Mouse (Mus musculus) midbrain, embryonic 14.5 days (tissue): ENCODE results near the gene Cd81. TPM values are rescaled to one million over a fixed set of nuclear protein-coding genes. Genes with fewer than 3 reads are reported as not detected.

ENCODE experiments used
- ATAC-seq: fragments of 200-750 bp; cut with Nextera tagmentation; 2 replicates; pipeline ENCODE4 v1.8.0; 2017; ENCODE audit warnings: moderate number of reproducible peaks, moderate library complexity; ENCODE audit not compliant: low FRiP score, low TSS enrichment
- DNase-seq: peaks from one replicate; pipeline ENCODE4 v3.0.0-alpha.2; 2015
- H3K27ac ChIP-seq: fragments of 300-500 bp; sonication (generic); replicated peaks from 2 replicates; pipeline ENCODE4 v1.5.1; 2014; ENCODE audit warnings: mild to moderate bottlenecking, low read depth, low read length, moderate library complexity
- H3K27me3 ChIP-seq: fragments of 300-500 bp; sonication (generic); 2 replicates; pipeline ENCODE4 v1.6.1; 2014; ENCODE audit warnings: low read length, control low read depth, mixed read lengths; ENCODE audit not compliant: control insufficient read depth, insufficient read depth
- H3K36me3 ChIP-seq: fragments of 300-500 bp; sonication (generic); 2 replicates; pipeline ENCODE4 v1.6.1; 2014; ENCODE audit warnings: low read length, control low read depth; ENCODE audit not compliant: control insufficient read depth, insufficient read depth
- H3K4me1 ChIP-seq: fragments of 300-500 bp; sonication (generic); 2 replicates; pipeline ENCODE4 v1.6.1; 2014; ENCODE audit warnings: mild to moderate bottlenecking, antibody characterized with exemption, low read length, control low read depth; ENCODE audit not compliant: control insufficient read depth, insufficient read depth
- H3K4me2 ChIP-seq: fragments of 300-500 bp; sonication (generic); 2 replicates; pipeline ENCODE4 v1.6.1; 2014; ENCODE audit warnings: mild to moderate bottlenecking, low read length, moderate library complexity
- H3K4me3 ChIP-seq: fragments of 300-500 bp; sonication (generic); replicated peaks from 2 replicates; pipeline ENCODE4 v1.5.1; 2014; ENCODE audit warnings: low read depth, low read length
- H3K9ac ChIP-seq: fragments of 300-500 bp; sonication (generic); replicated peaks from 2 replicates; pipeline ENCODE4 v1.6.1; 2014; ENCODE audit warnings: mild to moderate bottlenecking, low read length, moderate library complexity
- H3K9me3 ChIP-seq: fragments of 300-500 bp; sonication (generic); 2 replicates; pipeline ENCODE4 v1.6.1; 2016; ENCODE audit warnings: low read length, control low read depth, mixed read lengths; ENCODE audit not compliant: control insufficient read depth
- WGBS: fragments of 180-500 bp; shearing (Covaris S2); extraction: QIAGEN DNeasy Blood & Tissue Kit; methylation state at CpG from one replicate; pipeline ENCODE4 v1.1.7; 2014; 5-methylcytosine and 5-hydroxymethylcytosine counted together
- polyA plus RNA-seq: library from polyadenylated mRNA; unstranded; fragments of >200 nt; fragmentation: Nextera tagmentation; extraction: Ambion mirVana; gene quantifications from 2 replicates; pipeline ENCODE4 v1.2.1, GENCODE M21; 2014

The Cd81 gene
- 316 and 322 TPM in 2 replicates for polyA plus RNA-seq

DNA sequence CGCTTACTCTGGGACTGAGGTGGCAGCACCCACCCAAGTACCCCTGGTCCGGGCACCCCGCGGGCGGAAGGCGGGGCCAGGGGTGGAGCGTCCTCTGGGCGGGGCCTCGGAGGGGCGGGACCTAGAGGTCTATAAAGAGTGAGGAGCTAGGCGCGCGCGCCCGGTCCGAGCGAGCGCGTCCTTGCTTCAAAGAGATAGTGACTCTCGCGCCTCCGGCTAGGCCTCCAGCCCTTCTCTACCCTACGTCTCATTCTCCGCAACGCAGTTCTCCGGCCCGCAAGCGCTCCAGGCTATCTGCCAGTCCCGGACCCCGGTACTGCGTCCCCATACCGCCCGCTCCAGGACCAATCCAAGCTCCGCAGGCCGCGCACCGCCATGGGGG is at the start of gene Cd81:
Gene Cd81, plus strand, starts transcription at position 114 of the 382 bp plus-strand sequence.
- H3K36me3 ChIP-seq: no peaks in the 10 kb centered on the region
- under 1% methylated on average over 37 of the region's 37 CpGs for WGBS
- peak within 1 kb of the TSS; percentile 78 for H3K27ac ChIP-seq
- peak within 1 kb of the TSS; percentile 83 for H3K4me2 ChIP-seq
- peaks cover 33% of the 10 kb centered on the region for H3K4me1 ChIP-seq
- no peaks in the 10 kb centered on the region for H3K27me3 ChIP-seq
- peak within 1 kb of the TSS; percentile 91 for H3K4me3 ChIP-seq
- ATAC-seq (peak; percentile 84), DNase-seq (peak; percentile 88)
- no peaks in the 10 kb centered on the region for H3K9me3 ChIP-seq
- H3K9ac ChIP-seq: peak within 1 kb of the TSS; percentile 88

DNA sequence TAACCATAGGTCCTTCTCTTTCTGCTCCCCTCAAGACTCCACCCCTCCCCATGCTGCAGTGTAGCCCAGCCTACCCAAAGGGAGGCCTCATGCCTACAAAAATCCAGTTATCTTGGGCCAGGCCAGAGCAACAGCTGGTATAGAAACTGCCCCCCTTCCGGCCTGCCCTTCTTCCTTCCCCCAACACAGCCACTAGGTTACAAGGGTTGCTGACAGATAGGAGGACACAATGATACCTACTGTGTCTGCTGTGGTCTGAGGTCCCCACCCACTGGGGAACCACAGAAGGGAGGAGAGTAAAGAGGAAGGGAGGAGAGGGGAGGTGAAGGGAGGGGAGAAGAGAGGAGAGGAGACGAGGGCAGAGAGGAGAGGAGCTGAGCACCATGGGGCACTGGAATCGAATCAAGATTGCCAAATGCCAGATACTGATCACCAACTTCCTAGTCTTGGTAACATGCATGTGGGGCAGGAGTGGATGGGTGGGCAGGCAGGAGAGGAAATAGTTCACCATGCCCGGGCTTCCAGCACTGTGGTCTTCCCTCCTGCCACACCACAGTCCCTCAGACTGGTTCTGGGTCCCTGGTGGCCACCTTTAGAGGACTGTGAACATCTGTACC is 47.7 kb upstream of the Cd81 start, which contains the start of gene Tspan32:
Gene Tspan32, plus strand, starts transcription at position 320 of the 617 bp plus-strand sequence.
- no peak for ATAC-seq
- H3K4me2 ChIP-seq: no peak within 1 kb of the TSS
- no peak within 1 kb of the TSS for H3K27ac ChIP-seq
- H3K27me3 ChIP-seq: no peaks in the 10 kb centered on the region
- H3K9me3 ChIP-seq: no peaks in the 10 kb centered on the region
- no peak within 1 kb of the TSS for H3K9ac ChIP-seq
- no peaks in the 10 kb centered on the region for H3K36me3 ChIP-seq
- DNase-seq: no peak
- 82% methylated on average over 4 of the region's 4 CpGs for WGBS
- H3K4me1 ChIP-seq: 0 out of 2 replicates have a peak, but pooled peaks cover 4% of the 10 kb centered on the region
- no peak within 1 kb of the TSS for H3K4me3 ChIP-seq

DNA sequence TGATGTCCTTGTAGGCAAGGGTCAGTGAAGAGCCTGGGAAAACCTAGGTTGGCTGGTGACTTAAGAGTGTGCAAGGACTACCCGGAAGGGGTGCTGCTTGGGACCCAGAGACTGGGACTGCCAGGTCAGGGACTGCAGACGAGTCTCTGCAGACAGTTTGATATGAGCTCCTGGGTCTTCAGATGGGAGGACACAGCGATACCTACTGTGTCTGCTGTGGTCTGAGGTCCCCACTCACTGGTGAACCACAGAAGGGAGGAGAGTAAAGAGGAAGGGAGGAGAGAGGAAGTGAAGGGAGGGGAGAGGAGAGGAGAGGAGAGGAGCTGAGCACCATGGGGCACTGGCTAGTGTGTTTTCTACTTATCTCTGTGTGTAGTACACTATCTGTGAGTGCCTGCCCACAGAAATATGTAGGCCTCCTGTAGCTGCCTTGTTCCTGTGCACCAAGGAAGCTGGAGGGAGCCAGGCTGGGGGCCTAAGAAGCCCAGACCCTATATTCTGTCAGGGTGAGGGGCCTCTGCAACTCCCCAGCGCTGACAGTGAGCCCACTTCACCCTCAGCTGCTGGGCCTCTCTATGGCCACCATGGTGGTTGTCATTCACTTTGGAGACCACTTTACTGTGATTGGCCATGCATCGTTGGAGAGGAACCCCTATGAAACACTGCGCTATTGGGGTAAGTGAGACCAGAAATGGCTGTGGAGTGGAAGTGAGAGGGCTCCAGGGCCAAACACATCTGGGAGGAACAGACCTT is 47.0 kb upstream of the Cd81 start:
- Histone ChIP-seq H3K36me3 (no peaks in the 10 kb centered on the region), H3K4me3 (no peak overlapping the region), H3K4me1 (0 out of 2 replicates have a peak, but pooled peaks cover 4% of the 10 kb centered on the region), H3K9ac (no peak overlapping the region), H3K27ac (no peak overlapping the region), H3K9me3 (no peaks in the 10 kb centered on the region), H3K4me2 (no peak overlapping the region), H3K27me3 (no peaks in the 10 kb centered on the region)
- no peak for DNase-seq
- ATAC-seq: no peak
- WGBS: 83% methylated on average over 6 of the region's 6 CpGs

DNA sequence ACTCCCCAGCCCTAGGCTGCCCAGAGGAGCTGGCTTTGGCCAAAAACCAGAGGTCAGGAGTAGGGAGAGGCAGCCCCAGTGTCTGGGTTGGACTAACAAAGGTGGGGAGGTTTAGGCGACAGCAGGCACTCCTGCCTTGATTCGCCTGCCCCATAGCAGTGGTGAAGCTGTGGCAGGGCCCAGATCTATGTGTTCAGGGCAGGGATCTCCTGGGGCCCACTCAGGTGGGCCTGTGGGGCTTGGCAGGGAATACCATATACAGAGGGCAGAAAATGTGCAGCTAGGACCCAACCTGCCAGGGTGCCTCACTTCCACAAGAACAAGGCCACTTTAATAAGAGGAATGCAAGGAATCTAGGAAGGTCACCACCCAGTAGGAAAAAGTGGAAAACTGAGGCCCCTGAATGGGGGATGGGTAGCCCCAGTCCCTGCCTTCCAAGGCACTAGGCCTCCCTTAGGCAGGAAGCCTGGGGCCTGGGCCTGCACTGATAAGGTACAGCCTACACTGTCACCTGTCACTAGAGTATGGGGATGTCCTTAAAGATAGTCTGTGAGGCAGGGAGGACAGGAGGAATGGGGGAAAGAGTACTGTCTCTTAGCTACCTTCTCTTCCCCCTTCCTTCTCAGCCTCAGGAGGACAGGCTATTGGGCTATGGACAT is 46.3 kb upstream of the Cd81 start:
- Histone ChIP-seq H3K9ac (no peak overlapping the region), H3K9me3 (no peaks in the 10 kb centered on the region), H3K27me3 (no peaks in the 10 kb centered on the region), H3K4me1 (0 out of 2 replicates have a peak, but pooled peaks cover 4% of the 10 kb centered on the region), H3K4me2 (no peak overlapping the region), H3K36me3 (no peaks in the 10 kb centered on the region), H3K4me3 (no peak overlapping the region), H3K27ac (no peak overlapping the region)
- ATAC-seq (no peak), DNase-seq (no peak)
- 98% methylated on average over 2 of the region's 2 CpGs for WGBS

DNA sequence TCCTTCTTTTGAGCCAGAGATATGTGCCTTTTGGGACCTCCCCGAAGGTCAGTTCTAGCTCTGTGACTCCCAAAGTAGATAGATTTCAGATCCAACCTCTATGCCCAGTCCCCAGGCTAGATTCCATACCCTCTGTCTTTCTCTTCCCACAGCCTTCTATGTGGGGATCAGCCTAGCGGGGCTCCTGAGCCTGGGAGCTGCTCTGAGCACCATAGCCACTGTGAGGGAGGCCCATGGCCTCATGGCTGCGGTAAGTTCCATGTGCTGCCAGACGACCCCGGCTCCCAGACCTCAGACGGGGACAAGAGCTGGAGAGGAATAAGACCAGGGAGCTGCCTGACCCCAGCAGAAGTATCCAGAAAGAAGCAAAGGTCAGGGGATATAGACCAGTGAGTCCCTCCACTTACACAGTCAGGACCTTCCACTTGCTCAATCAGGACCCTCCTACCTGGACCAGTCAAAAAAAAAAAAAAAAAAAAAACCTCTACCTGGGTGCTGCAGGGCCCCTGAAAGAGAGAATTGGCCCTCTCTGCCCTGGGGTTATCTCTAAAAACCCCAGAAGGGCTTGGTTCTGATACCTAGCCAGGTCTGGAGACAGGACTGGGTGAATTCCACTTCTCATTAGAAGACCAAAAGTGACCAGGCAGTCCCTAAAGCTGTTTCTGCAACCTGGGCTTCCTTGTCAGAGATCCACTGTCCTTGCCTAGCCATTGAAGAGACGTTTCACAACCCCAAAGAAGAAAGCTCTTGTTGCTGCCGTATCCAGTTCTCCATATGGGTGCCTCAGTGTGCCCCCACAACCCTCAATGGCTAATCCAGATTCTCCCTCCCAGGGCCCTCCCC is 45.6 kb upstream of the Cd81 start:
- H3K9ac ChIP-seq: no peak overlapping the region
- H3K27ac ChIP-seq: no peak overlapping the region
- H3K4me2 ChIP-seq: no peak overlapping the region; the same call in 1 of the 2 replicates
- H3K4me1 ChIP-seq: peaks cover 5% of the 10 kb centered on the region; the same call in 1 of the 2 replicates
- no peak overlapping the region for H3K4me3 ChIP-seq
- 90% methylated on average over 8 of the region's 8 CpGs for WGBS
- ATAC-seq: no peak
- no peak for DNase-seq
- no peaks in the 10 kb centered on the region for H3K27me3 ChIP-seq
- no peaks in the 10 kb centered on the region for H3K9me3 ChIP-seq
- no peaks in the 10 kb centered on the region for H3K36me3 ChIP-seq

DNA sequence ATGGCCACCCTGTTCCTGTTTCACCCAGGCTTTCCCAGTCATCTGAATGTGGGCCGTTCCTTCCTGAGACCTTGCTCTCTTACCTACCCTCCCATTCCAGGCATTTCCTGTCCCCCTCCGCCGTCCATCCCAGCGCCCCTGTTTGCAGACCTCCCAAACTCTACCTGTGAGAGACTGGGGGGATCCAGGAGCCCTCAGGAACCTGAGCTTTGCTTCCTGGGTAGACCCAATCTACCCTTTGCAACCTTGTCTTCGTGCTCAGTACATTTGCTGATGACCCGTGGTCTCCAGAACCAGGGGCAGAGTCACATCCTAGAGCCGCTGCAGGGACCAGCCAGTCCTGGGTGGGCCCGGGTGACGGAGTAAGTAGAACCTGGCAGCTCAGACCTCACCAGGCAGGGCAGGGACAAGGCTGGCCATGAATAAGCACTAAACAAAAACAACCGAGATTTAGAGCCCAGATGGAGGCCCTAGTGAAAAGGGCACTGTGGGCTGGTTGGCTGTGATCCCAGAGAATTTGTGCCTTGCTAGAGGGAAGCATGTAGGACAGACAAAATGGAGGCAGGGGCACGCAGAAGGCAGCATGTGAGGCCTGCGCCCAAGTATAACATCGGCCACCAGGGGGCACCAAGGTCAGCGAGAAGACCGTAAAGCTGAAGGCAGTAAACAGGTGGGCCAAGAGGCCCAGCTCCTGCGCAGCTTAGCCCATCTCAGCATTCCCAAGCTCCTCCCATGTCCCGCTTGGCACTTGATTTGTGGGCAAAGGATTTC is 44.8 kb upstream of the Cd81 start:
- 41% methylated on average over 17 of the region's 17 CpGs for WGBS
- no peak overlapping the region for H3K9ac ChIP-seq
- H3K27me3 ChIP-seq: no peaks in the 10 kb centered on the region
- H3K36me3 ChIP-seq: no peaks in the 10 kb centered on the region
- 0 out of 2 replicates have a peak overlapping the region, but pooled peaks have one; percentile 41 for H3K27ac ChIP-seq
- H3K4me3 ChIP-seq: no peak overlapping the region
- H3K4me2 ChIP-seq: no peak overlapping the region; the same call in 1 of the 2 replicates
- H3K4me1 ChIP-seq: peaks cover 11% of the 10 kb centered on the region
- no peaks in the 10 kb centered on the region for H3K9me3 ChIP-seq
- DNase-seq (peak; percentile 93), ATAC-seq (peak; percentile 72)

DNA sequence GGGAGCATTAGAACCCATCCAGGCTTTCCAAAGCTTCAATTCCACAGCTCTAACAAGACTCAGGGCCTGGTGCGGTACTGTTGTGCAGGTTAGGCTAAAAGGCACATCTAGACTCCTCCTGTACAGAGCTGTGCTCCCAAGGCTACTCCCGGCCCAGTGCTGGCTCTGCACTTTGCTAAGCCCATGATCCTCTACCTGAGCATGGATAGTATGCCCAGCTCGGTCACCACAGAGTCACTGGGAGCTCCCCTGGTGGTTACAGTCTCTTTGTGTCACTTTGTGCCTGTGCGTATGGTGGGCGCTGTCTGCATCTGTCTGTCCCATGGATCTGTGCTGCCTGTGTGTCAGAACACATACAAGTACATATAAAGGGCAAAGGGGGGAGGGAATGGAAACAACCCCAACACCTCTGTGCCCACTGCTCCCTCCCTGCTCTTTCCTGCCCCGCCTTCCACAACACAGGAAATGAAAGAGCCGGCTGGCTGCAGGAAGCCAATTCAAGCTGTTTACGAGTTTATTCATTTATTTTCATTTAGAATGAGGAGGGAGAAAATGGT is 44.1 kb upstream of the Cd81 start:
- H3K4me2 ChIP-seq: no peak overlapping the region
- H3K27me3 ChIP-seq: no peaks in the 10 kb centered on the region
- no peak overlapping the region for H3K9ac ChIP-seq
- no peaks in the 10 kb centered on the region for H3K9me3 ChIP-seq
- H3K27ac ChIP-seq: 0 out of 2 replicates have a peak overlapping the region, but pooled peaks have one; percentile 41
- ATAC-seq: peak; percentile 22; the same call in 1 of the 2 replicates
- H3K4me3 ChIP-seq: no peak overlapping the region
- no peak for DNase-seq
- H3K4me1 ChIP-seq: peaks cover 17% of the 10 kb centered on the region
- WGBS: 73% methylated on average over 8 of the region's 8 CpGs
- no peaks in the 10 kb centered on the region for H3K36me3 ChIP-seq
